Mouse (Mus musculus): ENCODE data around the gene Defb15.
"Not testable (repeated sequence)": the region's sequence is repeated elsewhere in the genome, so short reads cannot be mapped to it uniquely, and the experiment has no call there.

Defb15 gene

DNA sequence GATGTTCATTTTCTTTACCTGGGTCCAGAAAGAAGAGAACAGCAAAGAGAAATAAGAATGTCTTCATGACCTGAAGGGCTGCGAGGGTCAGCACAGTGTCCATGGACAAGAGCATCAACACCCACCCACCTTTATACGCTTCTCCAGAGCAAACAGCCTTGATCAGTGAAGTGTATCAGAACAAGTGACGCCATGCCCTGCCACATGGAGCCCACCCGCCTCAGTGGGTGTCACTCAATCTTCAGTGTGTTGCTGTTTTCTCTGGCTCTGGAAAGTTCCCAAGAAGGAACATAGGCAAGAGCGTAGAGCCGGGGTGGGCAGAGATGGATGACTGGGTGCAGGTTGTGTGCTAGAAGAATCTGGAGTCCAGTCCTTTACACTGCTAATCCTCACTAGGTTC, at the start of gene Defb15:
TSS of gene Defb15 (minus strand) at position 101 of the 400 bp plus-strand sequence.
- H3K27me3 ChIP-seq (ENCODE audit: control insufficient read depth, insufficient read depth, low read length, poor library complexity, severe bottlenecking), result no peaks in the 10 kb centered on the region
- no peak for DNase-seq (ENCODE audit: low read depth, low spot score)
- no peaks in the 10 kb centered on the region for H3K36me3 ChIP-seq (ENCODE audit: control insufficient read depth, insufficient read depth, low read length, poor library complexity, severe bottlenecking)

DNA sequence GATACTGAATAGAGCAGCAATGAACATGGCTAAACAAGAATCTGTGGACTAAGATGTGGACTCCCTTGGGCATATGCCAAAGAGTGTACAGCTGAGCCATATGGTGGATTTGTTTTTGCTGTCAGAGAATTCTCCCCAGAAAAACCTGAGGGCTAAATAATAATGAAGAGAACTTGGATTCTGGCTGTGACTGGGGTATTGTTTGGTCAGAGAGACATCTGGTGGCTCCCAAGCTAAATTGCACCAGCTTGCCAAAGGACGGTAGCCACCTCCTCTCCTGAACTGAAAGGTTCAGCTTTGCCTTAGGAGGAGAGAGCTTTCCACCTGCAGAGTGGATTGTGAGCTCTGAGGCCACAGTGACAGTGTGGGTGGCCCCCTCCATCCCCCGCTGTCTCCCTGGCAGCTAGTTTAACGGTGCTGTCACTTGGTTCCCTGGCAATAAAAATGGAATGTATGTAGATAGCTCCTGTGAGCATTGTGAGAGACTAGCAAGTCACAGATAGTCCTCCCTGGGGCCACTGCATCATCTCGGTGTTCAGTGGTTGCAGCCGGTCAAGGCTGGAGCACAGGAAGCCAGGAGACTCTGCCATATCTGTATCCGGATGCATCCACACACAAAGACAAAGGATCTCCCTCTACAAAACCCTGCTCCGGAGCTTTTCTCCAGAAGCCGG, 49.3 kb upstream of the Defb15 start:
- DNase-seq (ENCODE audit: low read depth, low spot score), result no peak
- no peaks in the 10 kb centered on the region for H3K36me3 ChIP-seq (ENCODE audit: control insufficient read depth, insufficient read depth, low read length, poor library complexity, severe bottlenecking)

DNA sequence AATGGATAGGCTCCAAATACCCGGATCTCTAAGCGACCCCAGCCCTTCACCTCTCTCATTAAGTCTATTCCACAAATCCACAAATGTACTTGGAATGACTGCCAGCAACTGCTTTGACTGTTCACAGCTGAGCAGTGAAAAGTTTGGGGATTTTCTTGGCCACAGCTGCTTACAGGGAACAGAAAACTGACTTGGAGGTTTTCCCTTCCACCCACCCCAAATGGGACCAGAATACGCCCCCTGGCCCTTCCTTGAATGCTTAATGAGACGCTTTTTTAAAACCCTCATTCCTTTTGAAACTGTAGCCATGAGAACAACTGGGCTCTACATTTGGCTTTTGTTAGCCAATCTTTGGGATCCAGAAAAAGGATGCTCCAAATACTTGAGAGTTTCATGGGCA, 45.7 kb upstream of the Defb15 start:
- Histone ChIP-seq H3K27me3 (ENCODE audit: control insufficient read depth, insufficient read depth, low read length, poor library complexity, severe bottlenecking) (no peaks in the 10 kb centered on the region), H3K36me3 (ENCODE audit: control insufficient read depth, insufficient read depth, low read length, poor library complexity, severe bottlenecking) (no peaks in the 10 kb centered on the region)
- no peak for DNase-seq (ENCODE audit: low read depth, low spot score)

More for the DNA sequence above, 49.3 kb upstream of the Defb15 start:
- no peaks in the 10 kb centered on the region for H3K27me3 ChIP-seq (ENCODE audit: control insufficient read depth, insufficient read depth, low read length, poor library complexity, severe bottlenecking)

DNA sequence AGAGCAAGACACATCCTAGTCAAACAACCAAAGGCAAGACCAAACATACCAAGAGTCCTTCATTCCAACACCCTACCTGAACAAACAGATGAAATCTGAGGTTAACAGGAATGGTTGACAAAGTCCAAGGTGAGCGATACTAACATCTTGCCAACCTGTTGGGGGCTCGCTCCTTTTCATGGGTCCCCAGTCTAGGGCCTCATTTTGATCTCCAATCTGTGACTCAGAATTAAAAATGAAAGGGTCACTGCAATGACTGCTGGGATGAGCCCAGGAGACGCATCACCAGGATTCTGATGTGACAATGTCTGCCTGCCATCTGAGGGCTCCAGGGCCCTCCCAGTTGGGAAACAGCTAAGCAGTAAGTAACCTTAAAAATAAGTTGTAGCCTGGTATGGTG, 37.0 kb upstream of the Defb15 start, which contains the start of gene Ccdc70:
TSS of gene Ccdc70 (plus strand) at position 301 of the 400 bp plus-strand sequence.
- DNase-seq (ENCODE audit: low read depth, low spot score), result no peak
- Histone ChIP-seq H3K27me3 (ENCODE audit: control insufficient read depth, insufficient read depth, low read length, poor library complexity, severe bottlenecking) (no peaks in the 10 kb centered on the region), H3K36me3 (ENCODE audit: control insufficient read depth, insufficient read depth, low read length, poor library complexity, severe bottlenecking) (no peaks in the 10 kb centered on the region)

DNA sequence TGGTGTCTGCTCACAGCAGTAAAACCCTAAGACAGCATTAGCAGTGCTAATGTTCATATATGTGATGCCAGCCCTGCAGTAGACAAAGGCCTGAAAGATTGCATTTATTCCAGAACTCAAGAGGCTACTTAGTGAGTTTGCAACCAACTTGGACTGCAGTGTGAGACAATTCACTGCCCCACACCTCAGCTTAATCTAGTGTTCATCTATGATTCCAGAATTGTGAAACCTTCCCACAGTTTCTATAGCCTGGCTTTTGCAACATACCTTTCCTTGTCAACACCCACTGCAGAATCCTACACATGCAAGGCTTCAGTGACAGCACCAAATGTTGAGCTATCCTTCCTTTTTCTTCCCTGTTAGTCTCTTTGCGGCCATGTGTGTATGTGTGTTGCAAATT, 34.1 kb upstream of the Defb15 start:
- no peak for DNase-seq (ENCODE audit: low read depth, low spot score)
- no peaks in the 10 kb centered on the region for H3K36me3 ChIP-seq (ENCODE audit: control insufficient read depth, insufficient read depth, low read length, poor library complexity, severe bottlenecking)
- no peaks in the 10 kb centered on the region for H3K27me3 ChIP-seq (ENCODE audit: control insufficient read depth, insufficient read depth, low read length, poor library complexity, severe bottlenecking)

DNA sequence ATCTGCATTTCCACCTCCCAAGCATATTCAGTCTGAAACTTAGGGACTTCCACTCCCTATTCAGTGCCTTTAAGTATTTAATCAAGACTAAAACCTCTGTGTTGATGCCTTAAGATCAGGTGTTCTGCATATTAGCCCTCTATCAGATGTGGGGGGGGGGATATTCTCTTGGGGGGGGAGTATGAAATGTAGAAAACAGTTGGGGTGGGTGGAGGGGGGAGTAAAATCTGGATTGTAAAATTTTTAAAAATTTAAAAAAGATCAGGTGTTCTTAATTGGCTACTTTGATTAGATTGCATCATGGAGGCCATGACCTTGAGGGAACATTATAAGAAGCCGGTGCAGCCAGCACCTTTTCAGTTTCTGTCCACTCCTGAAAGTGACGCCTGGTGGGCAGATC, 25.9 kb upstream of the Defb15 start, which contains the start of gene Fam90a1a:
TSS of gene Fam90a1a (plus strand) at position 301 of the 400 bp plus-strand sequence.
- H3K36me3 ChIP-seq (ENCODE audit: control insufficient read depth, insufficient read depth, low read length, poor library complexity, severe bottlenecking), result no peaks in the 10 kb centered on the region
- no peak for DNase-seq (ENCODE audit: low read depth, low spot score)
- no peaks in the 10 kb centered on the region for H3K27me3 ChIP-seq (ENCODE audit: control insufficient read depth, insufficient read depth, low read length, poor library complexity, severe bottlenecking)

DNA sequence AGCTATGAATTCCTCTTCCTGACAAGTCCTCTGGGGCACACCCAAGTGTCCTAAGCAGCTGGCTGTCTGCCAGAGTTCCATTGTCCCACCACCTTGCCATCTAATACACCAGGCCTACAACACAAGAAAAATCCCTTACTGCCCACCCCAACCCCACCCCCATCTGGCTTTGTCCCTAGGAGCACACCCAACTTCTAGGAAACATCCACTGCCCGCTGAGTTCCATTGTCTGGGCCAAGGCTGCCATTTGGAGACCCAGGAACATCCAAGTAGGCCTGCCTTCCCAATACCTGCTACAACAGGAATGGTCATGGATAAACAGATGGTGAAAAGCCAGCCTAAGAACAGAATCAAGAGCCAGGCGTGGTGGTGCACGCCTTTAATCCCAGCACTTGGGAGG, 23.8 kb upstream of the Defb15 start:
- H3K36me3 ChIP-seq (ENCODE audit: control insufficient read depth, insufficient read depth, low read length, poor library complexity, severe bottlenecking), result no peaks in the 10 kb centered on the region
- H3K27me3 ChIP-seq (ENCODE audit: control insufficient read depth, insufficient read depth, low read length, poor library complexity, severe bottlenecking), result no peaks in the 10 kb centered on the region
- no peak for DNase-seq (ENCODE audit: low read depth, low spot score)

DNA sequence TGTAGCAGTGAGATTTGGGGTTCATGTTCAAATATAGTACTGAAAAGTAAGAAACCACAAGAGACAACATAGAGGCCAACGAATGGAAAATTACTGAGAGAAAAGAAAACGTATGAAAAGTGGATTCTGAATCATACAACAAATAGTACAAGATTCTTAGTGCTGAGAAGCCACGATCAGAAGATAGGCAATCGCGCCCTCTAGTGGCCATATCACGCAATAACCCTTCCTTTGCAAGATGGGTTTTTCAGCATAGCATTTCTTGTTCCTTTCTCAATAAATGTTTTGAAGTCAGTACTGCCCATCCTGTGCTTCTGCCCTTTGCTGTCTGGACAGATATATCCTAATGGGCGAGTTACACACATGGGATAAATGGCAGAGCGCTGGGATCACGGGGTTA, 22.8 kb upstream of the Defb15 start:
- Histone ChIP-seq H3K36me3 (ENCODE audit: control insufficient read depth, insufficient read depth, low read length, poor library complexity, severe bottlenecking) (no peaks in the 10 kb centered on the region), H3K27me3 (ENCODE audit: control insufficient read depth, insufficient read depth, low read length, poor library complexity, severe bottlenecking) (no peaks in the 10 kb centered on the region)
- DNase-seq (ENCODE audit: low read depth, low spot score), result peak; percentile 18

DNA sequence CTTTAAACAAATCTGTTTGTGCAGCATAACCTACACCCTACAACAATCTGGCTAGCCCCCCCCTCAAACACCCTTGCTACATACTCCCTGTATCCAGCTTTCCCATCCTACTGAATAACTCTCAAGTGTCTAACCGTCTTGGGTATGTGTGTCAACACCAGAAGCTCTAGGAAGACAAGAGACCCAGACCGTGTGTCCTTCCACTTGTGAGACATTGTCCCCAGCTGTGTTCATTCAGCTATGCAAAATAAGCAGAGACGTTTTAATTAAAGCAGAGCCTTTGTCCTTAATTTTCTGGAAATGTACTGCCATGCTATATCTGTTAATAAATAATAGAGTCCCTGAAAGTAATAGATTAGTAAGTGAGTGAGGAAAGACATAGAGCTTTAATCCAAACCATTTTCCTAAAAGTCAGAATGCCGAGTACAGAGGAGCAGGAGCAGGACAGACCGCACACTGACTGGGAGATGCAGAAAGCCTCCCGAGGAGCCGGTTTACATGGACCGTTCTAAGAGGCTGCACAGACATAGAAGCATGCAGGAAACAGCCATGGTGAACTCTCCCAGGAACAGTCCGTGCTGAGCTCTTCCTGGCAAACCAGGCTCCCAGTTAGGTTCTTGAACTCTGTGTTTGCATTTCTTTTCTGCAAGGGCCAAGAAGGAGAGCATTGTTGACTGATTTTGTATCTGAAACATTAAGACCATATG, 15.0 kb upstream of the Defb15 start:
- H3K36me3 ChIP-seq (ENCODE audit: control insufficient read depth, insufficient read depth, low read length, poor library complexity, severe bottlenecking), result no peaks in the 10 kb centered on the region
- no peaks in the 10 kb centered on the region for H3K27me3 ChIP-seq (ENCODE audit: control insufficient read depth, insufficient read depth, low read length, poor library complexity, severe bottlenecking)
- no peak for DNase-seq (ENCODE audit: low read depth, low spot score)

DNA sequence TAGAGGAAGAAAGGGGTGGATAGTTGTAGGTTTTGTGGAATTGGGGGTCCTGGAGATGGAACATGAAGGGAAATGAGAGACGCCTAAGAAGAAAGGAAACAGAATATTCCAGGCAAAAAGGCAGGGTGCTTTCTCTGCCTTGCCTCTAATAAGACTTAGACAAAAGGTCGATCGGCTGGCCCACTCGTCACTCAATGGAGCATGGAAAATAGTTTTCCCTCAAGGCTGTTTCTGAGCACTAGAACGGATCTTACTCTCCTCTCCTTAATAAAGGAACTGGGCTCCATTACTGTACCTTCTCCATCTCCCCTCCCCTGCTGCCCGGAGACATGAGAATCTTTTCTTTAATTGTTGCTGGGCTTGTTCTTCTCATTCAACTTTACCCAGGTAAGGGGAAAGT, 14.0 kb upstream of the Defb15 start, which contains the start of gene Defb13:
TSS of gene Defb13 (plus strand) at position 301 of the 400 bp plus-strand sequence.
- H3K36me3 ChIP-seq (ENCODE audit: control insufficient read depth, insufficient read depth, low read length, poor library complexity, severe bottlenecking), result no peaks in the 10 kb centered on the region
- no peak for DNase-seq (ENCODE audit: low read depth, low spot score)
- no peaks in the 10 kb centered on the region for H3K27me3 ChIP-seq (ENCODE audit: control insufficient read depth, insufficient read depth, low read length, poor library complexity, severe bottlenecking)

DNA sequence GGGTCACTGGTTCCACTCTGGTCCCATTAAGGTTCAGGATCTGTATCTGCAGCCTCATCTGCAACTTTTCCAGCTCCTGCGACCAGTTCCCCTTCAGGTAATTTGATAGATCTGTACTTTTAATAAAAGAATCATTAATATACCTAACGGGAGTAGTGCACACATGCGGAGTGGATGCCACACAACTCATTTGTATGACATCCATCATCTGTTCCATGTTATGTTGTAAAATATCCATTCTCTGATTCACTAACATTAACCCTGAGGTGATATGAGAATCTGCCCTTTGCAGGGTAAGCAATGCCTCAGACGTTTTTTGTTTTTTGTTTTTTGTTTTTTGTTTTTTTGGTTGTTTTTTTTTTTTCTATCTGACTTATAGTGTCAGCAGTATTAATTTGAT, 5.5 kb upstream of the Defb15 start, which contains the start of gene Defb35:
TSS of gene Defb35 (plus strand) at position 301 of the 400 bp plus-strand sequence.
- H3K27me3 ChIP-seq (ENCODE audit: control insufficient read depth, insufficient read depth, low read length, poor library complexity, severe bottlenecking); DNase-seq (ENCODE audit: low read depth, low spot score); H3K36me3 ChIP-seq (ENCODE audit: control insufficient read depth, insufficient read depth, low read length, poor library complexity, severe bottlenecking): not testable (repeated sequence)

DNA sequence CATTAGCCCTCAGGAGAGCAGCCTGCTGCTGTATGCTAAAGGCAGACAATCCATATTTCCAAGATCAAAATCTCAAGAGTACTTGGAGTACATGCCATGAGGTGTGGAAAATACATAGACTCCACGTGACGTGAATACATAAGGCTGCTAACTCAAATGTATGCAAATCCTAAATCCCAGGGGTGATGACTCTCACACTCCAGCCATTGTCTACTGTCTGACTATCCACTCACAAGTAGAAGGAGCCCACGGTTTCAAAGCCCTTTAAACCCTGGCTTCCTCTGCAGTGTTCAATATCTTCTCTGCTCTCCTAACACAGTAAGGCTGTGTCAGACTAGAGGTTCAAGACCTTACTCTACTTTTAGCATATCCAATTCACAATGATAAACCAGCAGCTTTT, 1.8 kb downstream of the Defb15 start:
- H3K27me3 ChIP-seq (ENCODE audit: control insufficient read depth, insufficient read depth, low read length, poor library complexity, severe bottlenecking); H3K36me3 ChIP-seq (ENCODE audit: control insufficient read depth, insufficient read depth, low read length, poor library complexity, severe bottlenecking); DNase-seq (ENCODE audit: low read depth, low spot score): not testable (repeated sequence)

DNA sequence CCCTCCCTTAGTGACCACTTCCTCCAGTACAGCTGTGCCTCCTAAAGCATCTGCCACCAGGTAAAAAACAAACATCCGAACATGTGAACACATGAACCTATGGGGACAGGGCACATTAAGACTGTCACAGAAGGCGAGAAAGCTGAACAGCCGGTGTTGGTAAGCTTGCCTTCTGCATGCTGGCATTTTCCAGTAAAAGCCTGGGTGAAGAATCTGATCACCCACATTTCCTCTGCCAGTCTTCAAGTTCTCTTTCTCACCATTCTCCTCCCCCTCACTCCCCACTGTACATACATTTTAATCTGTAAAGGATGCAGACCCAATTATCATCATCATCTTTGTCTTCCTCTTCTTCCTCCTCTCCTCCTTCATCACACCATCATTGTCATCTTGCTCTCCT, 16.9 kb downstream of the Defb15 start:
- H3K27me3 ChIP-seq (ENCODE audit: control insufficient read depth, insufficient read depth, low read length, poor library complexity, severe bottlenecking), result no peaks in the 10 kb centered on the region
- no peak for DNase-seq (ENCODE audit: low read depth, low spot score)
- no peaks in the 10 kb centered on the region for H3K36me3 ChIP-seq (ENCODE audit: control insufficient read depth, insufficient read depth, low read length, poor library complexity, severe bottlenecking)

DNA sequence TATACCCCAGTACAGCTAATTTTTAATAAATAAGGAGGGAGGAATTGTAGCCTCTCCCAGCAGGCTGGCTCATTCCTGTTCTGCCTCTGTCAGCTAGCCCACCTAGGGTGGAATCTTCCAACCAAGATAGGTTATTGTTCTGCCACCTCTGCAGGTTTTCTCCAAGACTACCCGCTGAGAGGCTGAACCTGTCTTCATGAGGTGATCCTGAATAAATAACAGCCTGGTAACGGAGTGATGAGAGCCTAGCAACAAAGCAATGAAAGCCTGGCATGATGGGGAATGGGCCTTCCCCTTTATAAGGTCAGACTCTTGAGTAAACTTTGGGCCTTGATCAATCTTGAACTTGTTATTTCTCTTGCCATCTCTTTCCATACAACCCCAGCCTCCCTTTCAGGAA, 20.0 kb downstream of the Defb15 start:
- H3K27me3 ChIP-seq (ENCODE audit: control insufficient read depth, insufficient read depth, low read length, poor library complexity, severe bottlenecking), result no peaks in the 10 kb centered on the region
- DNase-seq (ENCODE audit: low read depth, low spot score), result no peak
- no peaks in the 10 kb centered on the region for H3K36me3 ChIP-seq (ENCODE audit: control insufficient read depth, insufficient read depth, low read length, poor library complexity, severe bottlenecking)

DNA sequence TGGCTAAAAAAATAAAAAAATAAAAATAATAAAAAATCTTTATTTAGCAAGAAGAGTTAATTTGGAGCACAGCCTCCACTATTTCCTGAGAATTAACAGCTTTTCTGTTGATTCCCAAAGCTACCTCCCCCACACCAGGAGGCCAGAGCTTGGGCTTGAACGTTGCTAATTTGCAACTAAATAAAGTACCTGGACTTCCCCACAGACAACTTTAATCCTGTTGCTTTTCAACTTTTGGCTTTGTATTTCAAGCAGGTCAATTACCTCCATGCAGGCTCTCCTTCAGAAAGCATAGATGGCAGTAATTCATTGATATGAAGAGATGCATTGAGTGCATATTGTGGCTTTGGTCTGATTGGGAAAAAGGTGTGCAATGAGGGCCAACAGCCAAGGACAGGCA, 20.6 kb downstream of the Defb15 start:
- DNase-seq (ENCODE audit: low read depth, low spot score), result no peak
- no peaks in the 10 kb centered on the region for H3K36me3 ChIP-seq (ENCODE audit: control insufficient read depth, insufficient read depth, low read length, poor library complexity, severe bottlenecking)
- no peaks in the 10 kb centered on the region for H3K27me3 ChIP-seq (ENCODE audit: control insufficient read depth, insufficient read depth, low read length, poor library complexity, severe bottlenecking)

Data from splenic B cell, adult 2 months (primary cell).